Mouse (Mus musculus): ENCODE measurements at regions not wholly inside any gene's neighbourhood (a gene's known extent, or its start where the extent isn't known, plus 50 kb on each side); places are given as distances from the start of the nearest gene placed in this dataset.

- DNase-seq (ENCODE audit: extremely low read depth) = peak; percentile 56
- Histone ChIP-seq H3K79me2 (replicated peaks; ENCODE audit: control insufficient read depth, extremely low read depth, insufficient read depth, poor library complexity, severe bottlenecking) (no peaks in the 10 kb centered on the region), H3K36me3 (replicated peaks in 1 of 2; ENCODE audit: control insufficient read depth in 1 of 2, insufficient read depth in 1 of 2, low read length in 1 of 2) (no peaks in the 10 kb centered on the region), H3K4me1 (ENCODE audit: control insufficient read depth in 1 of 2, insufficient read depth in 2 of 2) (peaks cover 17 to 59% of the 10 kb centered on the region in 2 experiments), H3K27ac (ENCODE audit: insufficient read depth, low read depth) (no peak overlapping the region), H3K4me3 (replicated peaks in 1 of 3; ENCODE audit: low read depth in 2 of 3, low read length in 2 of 3, poor library complexity in 1 of 3) (no peak overlapping the region), H3K9me3 (replicated peaks; ENCODE audit: low read length) (peaks cover 5% of the 10 kb centered on the region), H3K4me2 (ENCODE audit: insufficient read depth, low read depth, poor library complexity, severe bottlenecking) (no peak overlapping the region), H3K27me3 (replicated peaks) (peaks cover 1% of the 10 kb centered on the region), H3K9ac (ENCODE audit: insufficient read depth, low read depth) (no peak overlapping the region)
- in situ Hi-C loops (cut with MboI; ENCODE audit: low pct_ligation_motif_present, low pct_unique_long_range_greater_than_20kb, low sequenced_read_pairs) = loop anchor here (5.0 kb wide), 1 partner anchor 33 kb away; no protein-coding TSS in a partner anchor
- dilution Hi-C loops (cut with MboI; ENCODE audit: extremely low pct_ligation_motif_present, extremely low pct_unique_long_range_greater_than_20kb, low sequenced_read_pairs) = no loop called here
- TF ChIP-seq ELF1 (IDR thresholded peaks at IDR 0.05; ENCODE audit: low read depth, low read length) (peak; percentile 12; the same call in 1 of the 2 replicates), CTCF (conservative IDR thresholded peaks at IDR 0.05 in 1 of 2, IDR thresholded peaks at IDR 0.05 in 1 of 2; ENCODE audit: low read depth in 2 of 2, low read length in 2 of 2) (no peak), UBTF (IDR thresholded peaks at IDR 0.05; ENCODE audit: low read depth, low read length) (no peak)
Measured at GRCm38 (mm10) chr2:92804916-92805315, 110.0 kb upstream of the Syt13 start.

DNA sequence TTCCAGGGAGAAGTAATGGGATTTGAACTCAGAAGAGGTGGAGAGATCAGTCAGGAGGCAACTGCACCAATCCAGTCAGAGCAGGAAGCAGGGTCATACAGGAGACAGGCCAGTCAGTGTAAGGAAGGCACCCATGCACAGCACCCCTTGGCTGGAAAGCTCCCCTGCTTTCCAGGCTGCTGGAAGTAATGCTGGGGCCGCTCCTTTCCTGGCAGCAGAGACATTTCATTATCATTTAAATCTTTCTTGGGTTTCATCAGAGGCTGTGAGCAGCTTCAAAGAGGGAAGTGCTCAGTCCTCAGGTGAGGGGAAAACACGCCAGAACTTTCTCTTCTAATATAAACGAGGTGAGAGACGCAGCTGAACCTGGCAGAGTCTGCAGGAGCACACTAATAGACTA lies 109.1 kb upstream of the Syt13 start:
- dilution Hi-C loops (cut with MboI; ENCODE audit: extremely low pct_ligation_motif_present, extremely low pct_unique_long_range_greater_than_20kb, low sequenced_read_pairs) = no loop called here
- Histone ChIP-seq H3K9me3 (replicated peaks; ENCODE audit: low read length) (peaks cover 5% of the 10 kb centered on the region), H3K27ac (ENCODE audit: insufficient read depth, low read depth) (no peak overlapping the region), H3K4me1 (ENCODE audit: control insufficient read depth in 1 of 2, insufficient read depth in 2 of 2) (peaks cover 17 to 67% of the 10 kb centered on the region in 2 experiments), H3K36me3 (replicated peaks in 1 of 2; ENCODE audit: control insufficient read depth in 1 of 2, insufficient read depth in 1 of 2, low read length in 1 of 2) (no peaks in the 10 kb centered on the region), H3K4me3 (replicated peaks in 1 of 3; ENCODE audit: low read depth in 2 of 3, low read length in 2 of 3, poor library complexity in 1 of 3) (no peak overlapping the region), H3K9ac (ENCODE audit: insufficient read depth, low read depth) (no peak overlapping the region), H3K79me2 (replicated peaks; ENCODE audit: control insufficient read depth, extremely low read depth, insufficient read depth, poor library complexity, severe bottlenecking) (no peaks in the 10 kb centered on the region), H3K4me2 (ENCODE audit: insufficient read depth, low read depth, poor library complexity, severe bottlenecking) (no peak overlapping the region), H3K27me3 (replicated peaks) (peaks cover 1% of the 10 kb centered on the region)
- in situ Hi-C loops (cut with MboI; ENCODE audit: low pct_ligation_motif_present, low pct_unique_long_range_greater_than_20kb, low sequenced_read_pairs) = loop anchor here (5.0 kb wide), 1 partner anchor 33 kb away; no protein-coding TSS in a partner anchor
- DNase-seq (ENCODE audit: extremely low read depth) = no peak
- TF ChIP-seq ZNF384 (IDR thresholded peaks at IDR 0.05; ENCODE audit: low read depth, low read length) (no peak), ELF1 (IDR thresholded peaks at IDR 0.05; ENCODE audit: low read depth, low read length) (no peak), MAFK (IDR thresholded peaks at IDR 0.05; ENCODE audit: insufficient replicate concordance, low read length) (no peak), POLR2A (IDR thresholded peaks at IDR 0.05; ENCODE audit: low read depth, low read length) (no peak), GABPA (IDR thresholded peaks at IDR 0.05; ENCODE audit: insufficient replicate concordance, low read depth, low read length) (no peak), POLR2AphosphoS2 (IDR thresholded peaks at IDR 0.05; ENCODE audit: low read depth, low read length) (no peak), HCFC1 (IDR thresholded peaks at IDR 0.05; ENCODE audit: low read depth, low read length) (no peak)

GRCm38 (mm10) chr2:92806481-92807195 lies 108.3 kb upstream of the Syt13 start:
- H3K4me1 ChIP-seq (ENCODE audit: control insufficient read depth in 1 of 2, insufficient read depth in 2 of 2) = peaks cover 17 to 68% of the 10 kb centered on the region in 2 experiments
- H3K4me2 ChIP-seq (ENCODE audit: insufficient read depth, low read depth, poor library complexity, severe bottlenecking) = no peak overlapping the region
- peaks cover 1% of the 10 kb centered on the region for H3K27me3 ChIP-seq (replicated peaks)
- in situ Hi-C loops (cut with MboI; ENCODE audit: low pct_ligation_motif_present, low pct_unique_long_range_greater_than_20kb, low sequenced_read_pairs) (loop anchor here (5.0 kb wide), 1 partner anchor 34 kb away; no protein-coding TSS in a partner anchor), dilution Hi-C loops (cut with MboI; ENCODE audit: extremely low pct_ligation_motif_present, extremely low pct_unique_long_range_greater_than_20kb, low sequenced_read_pairs) (no loop called here)
- H3K79me2 ChIP-seq (replicated peaks; ENCODE audit: control insufficient read depth, extremely low read depth, insufficient read depth, poor library complexity, severe bottlenecking) = no peaks in the 10 kb centered on the region
- no peak overlapping the region for H3K27ac ChIP-seq (ENCODE audit: insufficient read depth, low read depth)
- no peaks in the 10 kb centered on the region for H3K36me3 ChIP-seq (replicated peaks in 1 of 2; ENCODE audit: control insufficient read depth in 1 of 2, insufficient read depth in 1 of 2, low read length in 1 of 2)
- H3K9ac ChIP-seq (ENCODE audit: insufficient read depth, low read depth) = no peak overlapping the region
- H3K9me3 ChIP-seq (replicated peaks; ENCODE audit: low read length) = peaks cover 5% of the 10 kb centered on the region
- TF ChIP-seq BHLHE40 (IDR thresholded peaks at IDR 0.05; ENCODE audit: low read depth, low read length) (no peak), CHD2 (IDR thresholded peaks at IDR 0.05; ENCODE audit: low read length) (peak; percentile 38; the same call in 1 of the 2 replicates)
- peak overlapping the region in 1 of 3 experiments; percentile 35 for H3K4me3 ChIP-seq (replicated peaks in 1 of 3; ENCODE audit: low read depth in 2 of 3, low read length in 2 of 3, poor library complexity in 1 of 3)
- peak; percentile 52 for DNase-seq (ENCODE audit: extremely low read depth)
